Mouse (Mus musculus): ENCODE results near the gene Pzp. TPM values are rescaled to one million over a fixed set of nuclear protein-coding genes. Genes with fewer than 3 reads are reported as not detected.
A peak's percentile ranks its signal among the peaks of the same experiment; 100 is the strongest.

The Pzp gene
- total RNA-seq, 2 experiments from 2014 or later = not detected

- intact Hi-C loops (cut with DNase I; ENCODE audit: low total_unique reads) = no loop called here
- no peak for DNase-seq
Measured at GRCm38 (mm10) chr6:128490141-128490540, 36.4 kb downstream of the Pzp start.

GRCm38 (mm10) chr6:128487736-128488135 lies 38.8 kb downstream of the Pzp start:
- no peak for DNase-seq
- intact Hi-C loops (cut with DNase I; ENCODE audit: low total_unique reads) = no loop called here

GRCm38 (mm10) chr6:128479463-128480454 lies 46.8 kb downstream of the Pzp start:
- DNase-seq = peak; percentile 96
- intact Hi-C loops (cut with DNase I; ENCODE audit: low total_unique reads) = loop anchor here (5.0 kb wide), 1 partner anchor 37 kb away; no protein-coding TSS in a partner anchor

- intact Hi-C loops (cut with DNase I; ENCODE audit: low total_unique reads) = no loop called here
- DNase-seq = no peak
Measured at GRCm38 (mm10) chr6:128477495-128477894, 49.0 kb downstream of the Pzp start.

GRCm38 (mm10) chr6:128474112-128474511 lies 52.4 kb downstream of the Pzp start:
- no peak for DNase-seq
- intact Hi-C loops (cut with DNase I; ENCODE audit: low total_unique reads) = no loop called here

GRCm38 (mm10) chr6:128469451-128469850 lies 57.1 kb downstream of the Pzp start:
- peak; percentile 59 for DNase-seq
- intact Hi-C loops (cut with DNase I; ENCODE audit: low total_unique reads) = no loop called here

GRCm38 (mm10) chr6:128467298-128467697 lies 59.2 kb downstream of the Pzp start:
- DNase-seq = no peak
- intact Hi-C loops (cut with DNase I; ENCODE audit: low total_unique reads) = no loop called here

GRCm38 (mm10) chr6:128466563-128466962 lies 60.0 kb downstream of the Pzp start:
- DNase-seq = no peak
- intact Hi-C loops (cut with DNase I; ENCODE audit: low total_unique reads) = no loop called here

GRCm38 (mm10) chr6:128466043-128466442 lies 60.5 kb downstream of the Pzp start:
- intact Hi-C loops (cut with DNase I; ENCODE audit: low total_unique reads) = no loop called here
- no peak for DNase-seq

- no peak for DNase-seq
- intact Hi-C loops (cut with DNase I; ENCODE audit: low total_unique reads) = no loop called here
Measured at GRCm38 (mm10) chr6:128464996-128465395, 61.5 kb downstream of the Pzp start.

- no peak for DNase-seq
- intact Hi-C loops (cut with DNase I; ENCODE audit: low total_unique reads) = no loop called here
Measured at GRCm38 (mm10) chr6:128461606-128462005, 64.9 kb downstream of the Pzp start.

- no peak for DNase-seq
Measured at GRCm38 (mm10) chr6:128460729-128461503, 65.6 kb downstream of the Pzp start.

GRCm38 (mm10) chr6:128460321-128460720 lies 66.2 kb downstream of the Pzp start:
- intact Hi-C loops (cut with DNase I; ENCODE audit: low total_unique reads) = no loop called here
- no peak for DNase-seq

More at GRCm38 (mm10) chr6:128460729-128461503, 65.6 kb downstream of the Pzp start:
- intact Hi-C loops (cut with DNase I; ENCODE audit: low total_unique reads) = no loop called here

GRCm38 (mm10) chr6:128457186-128457585 lies 69.3 kb downstream of the Pzp start:
- no peak for DNase-seq
- intact Hi-C loops (cut with DNase I; ENCODE audit: low total_unique reads) = no loop called here

- intact Hi-C loops (cut with DNase I; ENCODE audit: low total_unique reads) = no loop called here
- no peak for DNase-seq
Measured at GRCm38 (mm10) chr6:128455835-128456605, 70.5 kb downstream of the Pzp start.

- DNase-seq = no peak
- intact Hi-C loops (cut with DNase I; ENCODE audit: low total_unique reads) = no loop called here
Measured at GRCm38 (mm10) chr6:128447063-128447462, 79.5 kb downstream of the Pzp start.

- peak; percentile 50 for DNase-seq
- intact Hi-C loops (cut with DNase I; ENCODE audit: low total_unique reads) = no loop called here
Measured at GRCm38 (mm10) chr6:128445761-128446535, 80.6 kb downstream of the Pzp start.

- DNase-seq = no peak
- intact Hi-C loops (cut with DNase I; ENCODE audit: low total_unique reads) = loop anchor here (5.0 kb wide), 1 partner anchor 42 kb away; no protein-coding TSS in a partner anchor
Measured at GRCm38 (mm10) chr6:128440238-128440637, 86.3 kb downstream of the Pzp start.

GRCm38 (mm10) chr6:128438871-128439341 lies 87.6 kb downstream of the Pzp start:
- intact Hi-C loops (cut with DNase I; ENCODE audit: low total_unique reads) = no loop called here

More at GRCm38 (mm10) chr6:128438871-128439341, 87.6 kb downstream of the Pzp start:
- no peak for DNase-seq

All from gastrocnemius, postnatal 14 days (tissue).